Mouse (Mus musculus): ENCODE results near the gene Gucy2g. TPM values are rescaled to one million over a fixed set of nuclear protein-coding genes. Genes with fewer than 3 reads are reported as not detected.

Gucy2g gene
- polyA plus RNA-seq, 1 experiment from 2014 or later, result 0.27 TPM

- TF ChIP-seq CTCF (IDR thresholded peaks at IDR 0.05), result no peak
- ChIA-PET POLR2A (no interaction called here), CTCF (no interaction called here)
- in situ Hi-C loops (cut with MboI; ENCODE audit: low pct_unique_long_range_greater_than_20kb), result no loop called here
- H3K27me3 ChIP-seq, result peaks cover 43% of the 10 kb centered on the region
- ATAC-seq (no peak), DNase-seq (ENCODE audit: low read depth, low spot score) (no peak)
Observed at GRCm38 (mm10) chr19:55149646-55150045, 91.4 kb downstream of the Gucy2g start.

GRCm38 (mm10) chr19:55148109-55148508 lies 92.9 kb downstream of the Gucy2g start:
- ChIA-PET CTCF (no interaction called here), POLR2A (no interaction called here)
- H3K27me3 ChIP-seq, result peaks cover 42% of the 10 kb centered on the region
- ATAC-seq (no peak), DNase-seq (ENCODE audit: low read depth, low spot score) (no peak)
- in situ Hi-C loops (cut with MboI; ENCODE audit: low pct_unique_long_range_greater_than_20kb), result no loop called here
- TF ChIP-seq CTCF (IDR thresholded peaks at IDR 0.05), result no peak

Other genes with a start within 250 kb of the Gucy2g start
- 13.3 TPM for gene Gpam, start 114.0 kb downstream of the Gucy2g start, polyA plus RNA-seq (2021)
- not detected for gene Tectb, start 60.5 kb downstream of the Gucy2g start, polyA plus RNA-seq (2021)
- 143 TPM for gene Acsl5, start 10.7 kb upstream of the Gucy2g start, polyA plus RNA-seq (2021)
- 85.5 TPM for gene Zdhhc6, start 74.8 kb upstream of the Gucy2g start, polyA plus RNA-seq (2021)
- 41.4 TPM for gene Vti1a, start 75.1 kb upstream of the Gucy2g start, polyA plus RNA-seq (2021)